Mouse (Mus musculus): Measurements from ENCODE around the gene Bpifb2.

GRCm38 (mm10) chr2:153902726-153903125, 27.9 kb downstream of the Bpifb2 start:
- TF ChIP-seq CTCF (IDR thresholded peaks at IDR 0.05; ENCODE audit: low read depth, low read length) (no peak), TAL1 (conservative IDR thresholded peaks at IDR 0.05; ENCODE audit: low read depth, low read length) (no peak), GATA2 (IDR thresholded peaks at IDR 0.05; ENCODE audit: borderline replicate concordance, low read depth, low read length) (no peak), GATA1 (IDR thresholded peaks at IDR 0.05; ENCODE audit: borderline replicate concordance, low read length) (no peak), POLR2AphosphoS5 (IDR thresholded peaks at IDR 0.05; ENCODE audit: insufficient replicate concordance, low read depth, low read length) (no peak)
